Mouse (Mus musculus): ENCODE measurements around the gene Hc. TPM values are rescaled to one million over a fixed set of nuclear protein-coding genes. Genes with fewer than 3 reads are reported as not detected.

Hc gene
- total and polyA plus RNA-seq, 3 experiments = 0.22 TPM; not detected in 2

DNA sequence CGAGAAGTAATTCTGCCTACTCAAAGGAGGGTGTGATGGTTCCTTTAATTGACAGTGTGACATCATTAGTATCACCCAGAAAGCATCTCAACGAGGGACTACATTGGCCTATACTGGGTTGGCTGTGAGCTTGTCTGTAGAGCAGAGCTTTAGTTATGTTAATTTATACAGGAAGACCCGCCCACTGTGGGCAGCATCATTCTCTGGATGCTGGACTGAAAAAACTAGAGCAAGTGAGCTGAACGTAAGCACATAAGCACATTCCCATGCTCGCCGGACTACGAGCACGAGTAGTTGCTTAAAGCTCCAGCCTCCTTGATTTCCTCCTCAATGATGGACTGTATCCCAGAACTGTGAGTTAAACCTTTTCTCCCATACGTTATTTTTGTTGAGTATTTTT lies 62.3 kb downstream of the Hc start:
- ATAC-seq (ENCODE audit: extremely low read depth, insufficient number of reproducible peaks, low FRiP score, poor library complexity, severe bottlenecking) (no peak), DNase-seq (ENCODE audit: low spot score) (no peak)
- TF ChIP-seq TAL1 (conservative IDR thresholded peaks at IDR 0.05; ENCODE audit: low read depth, low read length) (no peak), GATA2 (IDR thresholded peaks at IDR 0.05; ENCODE audit: borderline replicate concordance, low read depth, low read length) (no peak), CTCF (IDR thresholded peaks at IDR 0.05; ENCODE audit: low read depth, low read length) (no peak), POLR2AphosphoS5 (IDR thresholded peaks at IDR 0.05; ENCODE audit: insufficient replicate concordance, low read depth, low read length) (no peak), GATA1 (IDR thresholded peaks at IDR 0.05; ENCODE audit: borderline replicate concordance, low read length) (no peak)
- Histone ChIP-seq H3K27me3 (ENCODE audit: insufficient read depth, low read length) (peaks cover 25% of the 10 kb centered on the region), H3K4me1 (ENCODE audit: insufficient read depth, low read depth, low read length) (no peaks in the 10 kb centered on the region), H3K36me3 (replicated peaks) (no peaks in the 10 kb centered on the region), H3K4me3 (ENCODE audit: low read depth, low read length) (no peak overlapping the region), H3K9me3 (replicated peaks) (no peaks in the 10 kb centered on the region)

GRCm38 (mm10) chr2:34996506-34996905 lies 64.7 kb downstream of the Hc start:
- no peaks in the 10 kb centered on the region for H3K9me3 ChIP-seq (replicated peaks)
- no peaks in the 10 kb centered on the region for H3K4me1 ChIP-seq (ENCODE audit: insufficient read depth, low read depth, low read length)
- H3K36me3 ChIP-seq (replicated peaks) = no peaks in the 10 kb centered on the region
- no peak for ATAC-seq (ENCODE audit: extremely low read depth, insufficient number of reproducible peaks, low FRiP score, poor library complexity, severe bottlenecking)
- H3K27me3 ChIP-seq (ENCODE audit: insufficient read depth, low read length) = peaks cover 29% of the 10 kb centered on the region
- no peak for TF ChIP-seq POLR2AphosphoS5 (IDR thresholded peaks at IDR 0.05; ENCODE audit: insufficient replicate concordance, low read depth, low read length)
- no peak for TF ChIP-seq GATA1 (IDR thresholded peaks at IDR 0.05; ENCODE audit: borderline replicate concordance, low read length)
- no peak for DNase-seq (ENCODE audit: low spot score)
- no peak overlapping the region for H3K4me3 ChIP-seq (ENCODE audit: low read depth, low read length)

- Histone ChIP-seq H3K27me3 (ENCODE audit: insufficient read depth, low read length) (peaks cover 21% of the 10 kb centered on the region), H3K4me1 (ENCODE audit: insufficient read depth, low read depth, low read length) (no peaks in the 10 kb centered on the region), H3K36me3 (replicated peaks) (no peaks in the 10 kb centered on the region), H3K9me3 (replicated peaks) (no peaks in the 10 kb centered on the region), H3K4me3 (ENCODE audit: low read depth, low read length) (no peak overlapping the region)
- DNase-seq (ENCODE audit: low spot score) (no peak), ATAC-seq (ENCODE audit: extremely low read depth, insufficient number of reproducible peaks, low FRiP score, poor library complexity, severe bottlenecking) (no peak)
- TF ChIP-seq POLR2AphosphoS5 (IDR thresholded peaks at IDR 0.05; ENCODE audit: insufficient replicate concordance, low read depth, low read length) = no peak
- no peak for TF ChIP-seq GATA2 (IDR thresholded peaks at IDR 0.05; ENCODE audit: borderline replicate concordance, low read depth, low read length)
- no peak for TF ChIP-seq GATA1 (IDR thresholded peaks at IDR 0.05; ENCODE audit: borderline replicate concordance, low read length)
- no peak for TF ChIP-seq CTCF (IDR thresholded peaks at IDR 0.05; ENCODE audit: low read depth, low read length)
- TF ChIP-seq TAL1 (conservative IDR thresholded peaks at IDR 0.05; ENCODE audit: low read depth, low read length) = no peak
These were observed 67.4 kb downstream of the Hc start for GRCm38 (mm10) chr2:34993696-34994356.

DNA sequence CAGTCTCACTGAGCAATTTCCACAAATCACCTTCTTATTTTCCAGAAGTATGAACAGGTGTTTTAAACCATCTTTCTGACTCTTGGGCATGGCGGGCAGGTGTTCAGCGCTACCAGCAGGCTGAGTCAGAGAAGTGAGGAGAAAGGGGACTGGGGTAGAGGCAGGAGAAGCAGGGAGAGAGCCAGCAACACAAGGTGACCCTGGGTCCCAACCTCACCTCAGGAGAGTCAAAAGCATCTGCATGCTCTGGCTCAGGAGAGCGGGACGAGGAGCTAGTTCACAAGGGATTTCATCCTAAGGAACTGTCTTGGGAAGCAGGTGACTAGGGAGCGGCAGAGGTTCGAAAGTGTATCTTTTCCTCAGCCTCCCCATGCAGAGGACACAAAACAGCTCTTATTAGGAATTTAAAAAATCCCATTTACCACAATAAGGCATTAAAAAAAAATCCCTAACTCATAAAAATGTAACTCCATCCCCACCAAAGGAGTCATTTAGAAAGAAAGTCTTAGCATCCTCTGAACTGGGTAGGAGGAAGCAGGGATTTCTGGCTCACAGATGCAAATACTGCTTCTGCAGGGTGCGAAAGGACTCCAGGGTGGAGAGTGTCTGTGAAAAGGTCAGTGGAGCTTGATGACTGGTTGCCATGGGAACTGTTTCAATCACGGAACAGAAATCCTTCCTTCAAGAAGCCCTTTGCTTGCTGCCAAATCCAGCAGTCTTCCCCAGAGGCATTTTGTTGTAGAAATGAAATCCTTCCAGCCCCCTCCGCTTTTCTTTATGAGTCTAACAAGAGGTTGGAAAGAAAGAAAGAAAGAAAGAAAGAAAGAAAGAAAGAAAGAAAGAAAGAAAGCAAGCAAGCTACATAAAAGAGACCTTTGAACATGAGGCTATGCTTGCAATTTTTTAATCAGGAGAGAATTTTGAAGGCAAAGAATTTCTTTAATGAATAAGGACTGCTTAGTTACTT lies 68.2 kb downstream of the Hc start:
- Histone ChIP-seq H3K27me3 (ENCODE audit: insufficient read depth, low read length) (peaks cover 23% of the 10 kb centered on the region), H3K9me3 (replicated peaks) (no peaks in the 10 kb centered on the region), H3K4me1 (ENCODE audit: insufficient read depth, low read depth, low read length) (no peaks in the 10 kb centered on the region), H3K36me3 (replicated peaks) (no peaks in the 10 kb centered on the region), H3K4me3 (ENCODE audit: low read depth, low read length) (no peak overlapping the region)
- ATAC-seq (ENCODE audit: extremely low read depth, insufficient number of reproducible peaks, low FRiP score, poor library complexity, severe bottlenecking) (no peak), DNase-seq (ENCODE audit: low spot score) (no peak)
- no peak for TF ChIP-seq GATA1 (IDR thresholded peaks at IDR 0.05; ENCODE audit: borderline replicate concordance, low read length)
- no peak for TF ChIP-seq POLR2AphosphoS5 (IDR thresholded peaks at IDR 0.05; ENCODE audit: insufficient replicate concordance, low read depth, low read length)
- no peak for TF ChIP-seq CTCF (IDR thresholded peaks at IDR 0.05; ENCODE audit: low read depth, low read length)
- TF ChIP-seq TAL1 (conservative IDR thresholded peaks at IDR 0.05; ENCODE audit: low read depth, low read length) = no peak
- TF ChIP-seq GATA2 (IDR thresholded peaks at IDR 0.05; ENCODE audit: borderline replicate concordance, low read depth, low read length) = no peak

- no peaks in the 10 kb centered on the region for H3K36me3 ChIP-seq (replicated peaks)
- TF ChIP-seq TAL1 (conservative IDR thresholded peaks at IDR 0.05; ENCODE audit: low read depth, low read length) = no peak
- no peak for TF ChIP-seq CTCF (IDR thresholded peaks at IDR 0.05; ENCODE audit: low read depth, low read length)
- no peak for TF ChIP-seq GATA1 (IDR thresholded peaks at IDR 0.05; ENCODE audit: borderline replicate concordance, low read length)
- TF ChIP-seq POLR2AphosphoS5 (IDR thresholded peaks at IDR 0.05; ENCODE audit: insufficient replicate concordance, low read depth, low read length) = no peak
- no peak for TF ChIP-seq GATA2 (IDR thresholded peaks at IDR 0.05; ENCODE audit: borderline replicate concordance, low read depth, low read length)
- H3K27me3 ChIP-seq (ENCODE audit: insufficient read depth, low read length) = peaks cover 24% of the 10 kb centered on the region
- DNase-seq (ENCODE audit: low spot score) (no peak), ATAC-seq (ENCODE audit: extremely low read depth, insufficient number of reproducible peaks, low FRiP score, poor library complexity, severe bottlenecking) (no peak)
- H3K4me3 ChIP-seq (ENCODE audit: low read depth, low read length) = no peak overlapping the region
- H3K4me1 ChIP-seq (ENCODE audit: insufficient read depth, low read depth, low read length) = no peaks in the 10 kb centered on the region
- no peaks in the 10 kb centered on the region for H3K9me3 ChIP-seq (replicated peaks)
These were observed 69.3 kb downstream of the Hc start for GRCm38 (mm10) chr2:34991966-34992365.

GRCm38 (mm10) chr2:34989749-34990148 lies 71.5 kb downstream of the Hc start:
- DNase-seq (ENCODE audit: low spot score) (no peak), ATAC-seq (ENCODE audit: extremely low read depth, insufficient number of reproducible peaks, low FRiP score, poor library complexity, severe bottlenecking) (no peak)
- no peak overlapping the region for H3K4me3 ChIP-seq (ENCODE audit: low read depth, low read length)
- H3K36me3 ChIP-seq (replicated peaks) = no peaks in the 10 kb centered on the region
- TF ChIP-seq GATA1 (IDR thresholded peaks at IDR 0.05; ENCODE audit: borderline replicate concordance, low read length) (no peak), CTCF (IDR thresholded peaks at IDR 0.05; ENCODE audit: low read depth, low read length) (no peak), POLR2AphosphoS5 (IDR thresholded peaks at IDR 0.05; ENCODE audit: insufficient replicate concordance, low read depth, low read length) (no peak), GATA2 (IDR thresholded peaks at IDR 0.05; ENCODE audit: borderline replicate concordance, low read depth, low read length) (no peak), TAL1 (conservative IDR thresholded peaks at IDR 0.05; ENCODE audit: low read depth, low read length) (no peak)
- no peaks in the 10 kb centered on the region for H3K4me1 ChIP-seq (ENCODE audit: insufficient read depth, low read depth, low read length)
- peaks cover 24% of the 10 kb centered on the region for H3K27me3 ChIP-seq (ENCODE audit: insufficient read depth, low read length)
- H3K9me3 ChIP-seq (replicated peaks) = no peaks in the 10 kb centered on the region

All from G1E (cell line).